In the genomic region with DNA sequence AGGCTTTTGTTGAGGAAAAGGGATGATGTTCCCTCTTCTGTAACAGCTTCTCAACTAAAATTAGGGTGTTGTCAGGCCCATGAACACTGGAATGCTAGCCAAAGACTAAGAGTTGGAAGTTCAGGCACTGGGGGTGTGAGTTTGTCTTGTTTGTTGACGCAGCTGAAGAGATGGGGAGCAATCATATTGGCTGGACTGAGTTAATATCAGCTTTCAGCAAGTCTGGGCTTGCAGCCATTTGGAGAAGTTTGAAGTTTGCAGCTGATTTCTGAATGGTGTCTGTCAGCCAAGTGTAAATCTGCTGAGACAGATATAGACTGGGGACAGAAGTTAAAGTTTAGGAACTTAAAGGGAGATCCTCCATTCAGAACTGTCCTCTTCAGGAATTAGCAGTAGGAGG, we compare ENCODE assay signal across 13 mouse cellular contexts. TPM values are rescaled to one million over a fixed set of nuclear protein-coding genes. Genes with fewer than 3 reads are reported as not detected.
A peak's percentile ranks its signal among the peaks of the same experiment; 100 is the strongest.
DNase-seq lines count a peak whose midpoint lies in the region; TF ChIP-seq lines count a peak whose summit lies in the region.
"Had no signal": no experiment of that assay in that cellular context is flagged by ENCODE, and none has a peak within 500 bp of the region (broad histone marks: within the 10 kb centered on the region; RNA-seq: fewer than 3 reads in every experiment).

No protein-coding gene starts in this region.

- H3K4me3 ChIP-seq in gastrocnemius, adult 2 months = no peak overlapping the region
- H3K4me3 ChIP-seq: heart, embryonic 15.5 days; layer of hippocampus, adult 2 months; stomach, embryonic 15.5 days had no signal

- TF ChIP-seq CTCF in gastrocnemius, adult 2 months (IDR thresholded peaks at IDR 0.05) = no peak

- peak overlapping the region; percentile 48; the same call in 1 of the 2 replicates for H3K27ac ChIP-seq in gastrocnemius, adult 2 months
- H3K27ac ChIP-seq: heart, embryonic 15.5 days; layer of hippocampus, adult 2 months; liver, embryonic 14.5 days; stomach, embryonic 15.5 days had no signal

- peak; percentile 70 for DNase-seq in gastrocnemius, adult 2 months
- DNase-seq in gastrocnemius, postnatal 4 days (ENCODE audit: low spot score in 2 of 2) = no peak
- DNase-seq in right cerebral cortex, postnatal 10 days (ENCODE audit: low spot score in 2 of 2) = peak; percentile 50 to 51
- no peak for DNase-seq in right cerebral cortex, postnatal 25 days
- peak; percentile 55 to 63 for DNase-seq in heart, postnatal 14 days
- no peak for DNase-seq in urinary bladder, postnatal 14 days (ENCODE audit: low spot score)
- DNase-seq in embryo, embryonic 11 days = no peak
- DNase-seq in embryo, embryonic 10 days (ENCODE audit: low spot score) = no peak
- DNase-seq: adrenal gland, adult 8-10 months had no signal

- intact Hi-C loops in gastrocnemius, adult 2 months (cut with DNase I) = no loop called here
- intact Hi-C loops in heart, postnatal 14 days (cut with DNase I) = loop anchor here (5.0 kb wide), 1 partner anchor 43 kb away; no protein-coding TSS in a partner anchor

RNA-seq across cellular contexts. Expression of a gene that starts 21.4 kb away (rescaled TPM):
- 100 to 1,000 TPM in 1 of 2 experiments, 10 to 100 TPM in 1; 51.2 to 522 TPM for total RNA-seq in gastrocnemius, adult 2 months (2021)
- total RNA-seq in gastrocnemius, postnatal 4 days (2021) = 10 to 100 TPM; 25.5 to 26.4 TPM
- total RNA-seq in heart, postnatal 14 days (2021) = 10 to 100 TPM; 37.0 to 40.6 TPM

Comparison
In these comparisons a context has a peak if more than half of its experiments do, and no peak if none do; other contexts are left out.
1. DNase-seq: peak in gastrocnemius, adult 2 months (single experiment), right cerebral cortex, postnatal 10 days (2 of 2) and heart, postnatal 14 days (2 of 2); none in gastrocnemius, postnatal 4 days (0 of 2), right cerebral cortex, postnatal 25 days (single experiment), urinary bladder, postnatal 14 days (single experiment), embryo, embryonic 11 days (single experiment) and embryo, embryonic 10 days (single experiment).